Mouse (Mus musculus): ENCODE results near the gene Eif2b5. TPM values are rescaled to one million over a fixed set of nuclear protein-coding genes. Genes with fewer than 3 reads are reported as not detected.

Gene Eif2b5
- total RNA-seq, 2 experiments from 2014 or later = 52.4 to 59.1 TPM

- no peak for DNase-seq (ENCODE audit: low spot score)
- intact Hi-C loops (cut with DNase I) = no loop called here
Observed at GRCm38 (mm10) chr16:20530941-20531340, 32.3 kb downstream of the Eif2b5 start.

GRCm38 (mm10) chr16:20534617-20535295 lies 36.1 kb downstream of the Eif2b5 start:
- no peak for DNase-seq (ENCODE audit: low spot score)
- intact Hi-C loops (cut with DNase I) = loop anchor here (5.0 kb wide), 1 partner anchor 183 kb away; the partner anchor contains the start of genes Clcn2 and Polr2h

- peak; percentile 92 for DNase-seq (ENCODE audit: low spot score)
- intact Hi-C loops (cut with DNase I) = loop anchor here (5.0 kb wide), 1 partner anchor 182 kb away; the partner anchor contains the start of genes Clcn2 and Polr2h
Observed at GRCm38 (mm10) chr16:20535296-20536080, 36.9 kb downstream of the Eif2b5 start, which contains the start of gene Ap2m1. TSS of gene Ap2m1 (plus strand) at chr16:20535478.

- no peak for DNase-seq (ENCODE audit: low spot score)
- intact Hi-C loops (cut with DNase I) = loop anchor here (5.0 kb wide), 1 partner anchor 181 kb away; the partner anchor contains the start of genes Clcn2 and Polr2h
Observed at GRCm38 (mm10) chr16:20536081-20536665, 37.6 kb downstream of the Eif2b5 start.

GRCm38 (mm10) chr16:20537071-20537471 lies 38.5 kb downstream of the Eif2b5 start:
- intact Hi-C loops (cut with DNase I) = loop anchor here (5.0 kb wide), 1 partner anchor 180 kb away; the partner anchor contains the start of genes Clcn2 and Polr2h
- no peak for DNase-seq (ENCODE audit: low spot score)

GRCm38 (mm10) chr16:20537601-20538320 lies 39.1 kb downstream of the Eif2b5 start:
- intact Hi-C loops (cut with DNase I) = loop anchor here (5.0 kb wide), 1 partner anchor 180 kb away; the partner anchor contains the start of genes Clcn2 and Polr2h
- DNase-seq (ENCODE audit: low spot score) = no peak

GRCm38 (mm10) chr16:20539649-20540048 lies 41.0 kb downstream of the Eif2b5 start:
- intact Hi-C loops (cut with DNase I) = loop anchor here (5.0 kb wide), 1 partner anchor 178 kb away; the partner anchor contains the start of genes Clcn2 and Polr2h
- DNase-seq (ENCODE audit: low spot score) = no peak

- intact Hi-C loops (cut with DNase I) = no loop called here
- DNase-seq (ENCODE audit: low spot score) = no peak
Observed at GRCm38 (mm10) chr16:20540438-20540837, 41.8 kb downstream of the Eif2b5 start.

- no peak for DNase-seq (ENCODE audit: low spot score)
- intact Hi-C loops (cut with DNase I) = loop anchor here (5.0 kb wide), 2 partner anchors 48 to 97 kb away; partner anchors contain the start of gene Eif2b5
Observed at GRCm38 (mm10) chr16:20545696-20546095, 47.1 kb downstream of the Eif2b5 start.

GRCm38 (mm10) chr16:20547423-20547822 lies 48.8 kb downstream of the Eif2b5 start:
- no peak for DNase-seq (ENCODE audit: low spot score)
- intact Hi-C loops (cut with DNase I) = loop anchor here (5.0 kb wide), 2 partner anchors 50 to 95 kb away; partner anchors contain the start of gene Eif2b5

- DNase-seq (ENCODE audit: low spot score) = peak; percentile 97
- intact Hi-C loops (cut with DNase I) = loop anchor here (5.0 kb wide), 2 partner anchors 51 to 94 kb away; partner anchors contain the start of gene Eif2b5
Observed at GRCm38 (mm10) chr16:20548096-20548948, 49.7 kb downstream of the Eif2b5 start, which contains the start of gene Abcf3. TSS of gene Abcf3 (plus strand) at chr16:20548577.

GRCm38 (mm10) chr16:20549161-20549560 lies 50.5 kb downstream of the Eif2b5 start:
- no peak for DNase-seq (ENCODE audit: low spot score)
- intact Hi-C loops (cut with DNase I) = loop anchor here (5.0 kb wide), 2 partner anchors 52 to 93 kb away; partner anchors contain the start of gene Eif2b5

GRCm38 (mm10) chr16:20551691-20552090 lies 53.1 kb downstream of the Eif2b5 start:
- intact Hi-C loops (cut with DNase I) = loop anchor here (5.0 kb wide), 1 partner anchor 66 kb away; no protein-coding TSS in a partner anchor
- no peak for DNase-seq (ENCODE audit: low spot score)

- DNase-seq (ENCODE audit: low spot score) = no peak
- intact Hi-C loops (cut with DNase I) = loop anchor here (5.0 kb wide), 1 partner anchor 65 kb away; no protein-coding TSS in a partner anchor
Observed at GRCm38 (mm10) chr16:20552594-20552993, 54.0 kb downstream of the Eif2b5 start.

- DNase-seq (ENCODE audit: low spot score) = no peak
- intact Hi-C loops (cut with DNase I) = loop anchor here (5.0 kb wide), 1 partner anchor 62 kb away; no protein-coding TSS in a partner anchor
Observed at GRCm38 (mm10) chr16:20555000-20555399, 56.4 kb downstream of the Eif2b5 start.

- intact Hi-C loops (cut with DNase I) = no loop called here
- no peak for DNase-seq (ENCODE audit: low spot score)
Observed at GRCm38 (mm10) chr16:20557381-20557780, 58.8 kb downstream of the Eif2b5 start.

Measured in heart, postnatal 25 days (tissue).